Mouse (Mus musculus) CH12.LX (cell line): ENCODE results near the gene Gpr176. TPM values are rescaled to one million over a fixed set of nuclear protein-coding genes. Genes with fewer than 3 reads are reported as not detected.

Experiments used
- DNase-seq: peaks from one replicate; pipeline ENCODE4 v3.0.0-alpha.2; 2013; ENCODE audit errors: extremely low read depth
- H3K27ac ChIP-seq: 2 replicates; pipeline ENCODE4 v1.5.1; 2012; ENCODE audit warnings: low read depth, mild to moderate bottlenecking, control low read depth, moderate library complexity; ENCODE audit not compliant: insufficient read depth
- H3K27me3 ChIP-seq: replicated peaks from 2 replicates; pipeline ENCODE3; 2012; ENCODE audit warnings: inconsistent platforms
- H3K36me3 ChIP-seq, 2 experiments: replicated peaks in 1 of 2; 2 replicates each; pipeline versions ENCODE3 to v1.6.1; 2012; ENCODE audit warnings: inconsistent platforms in 1 of 2, low read length in 1 of 2, mild to moderate bottlenecking in 1 of 2, mixed read lengths in 1 of 2, moderate library complexity in 1 of 2; ENCODE audit not compliant: control insufficient read depth in 1 of 2, insufficient read depth in 1 of 2
- H3K4me1 ChIP-seq, 2 experiments: 2 replicates each; pipeline ENCODE4 v1.6.1; 2012; ENCODE audit warnings: inconsistent platforms in 1 of 2, moderate library complexity in 1 of 2; ENCODE audit not compliant: insufficient read depth in 2 of 2, control insufficient read depth in 1 of 2
- H3K4me2 ChIP-seq: 2 replicates; pipeline ENCODE4 v1.6.1; 2012; ENCODE audit warnings: low read depth, mild to moderate bottlenecking, control low read depth; ENCODE audit not compliant: poor library complexity, insufficient read depth, severe bottlenecking
- H3K4me3 ChIP-seq, 3 experiments: fragments of 150-350 bp in 1 of 3; sonication (generic) in 1 of 3; replicated peaks in 1 of 3; 2 replicates each; pipeline versions ENCODE3 to v1.5.1; 2011 to 2012; ENCODE audit warnings: low read depth in 2 of 3, low read length in 2 of 3, mild to moderate bottlenecking in 2 of 3, moderate library complexity in 2 of 3, control low read depth in 1 of 3, improper control_type of control experiment in 1 of 3, inconsistent platforms in 1 of 3, mixed read lengths in 1 of 3; ENCODE audit not compliant: poor library complexity in 1 of 3
- H3K79me2 ChIP-seq: replicated peaks from 2 replicates; pipeline ENCODE4 v1.6.1; 2012; ENCODE audit warnings: mild to moderate bottlenecking, moderate library complexity; ENCODE audit not compliant: control insufficient read depth, poor library complexity, insufficient read depth, severe bottlenecking; ENCODE audit errors: extremely low read depth
- H3K9ac ChIP-seq: 2 replicates; pipeline ENCODE4 v1.6.1; 2012; ENCODE audit warnings: low read depth, mild to moderate bottlenecking, control low read depth, moderate library complexity; ENCODE audit not compliant: insufficient read depth
- H3K9me3 ChIP-seq: replicated peaks from 2 replicates; pipeline ENCODE3; 2012; ENCODE audit warnings: low read length, inconsistent platforms, mixed read lengths
- BHLHE40 ChIP-seq: IDR thresholded peaks from 2 replicates; pipeline ENCODE4 v1.6.1; 2011; ENCODE audit warnings: mild to moderate bottlenecking, low read depth, low read length, improper control_type of control experiment
- E2F4 ChIP-seq: IDR thresholded peaks from 2 replicates; pipeline ENCODE4 v1.6.1; 2011; ENCODE audit warnings: low read depth, low read length, improper control_type of control experiment; ENCODE audit not compliant: insufficient replicate concordance
- EP300 ChIP-seq: IDR thresholded peaks from 2 replicates; pipeline ENCODE4 v1.6.1; 2011; ENCODE audit warnings: low read length, improper control_type of control experiment
- GABPA ChIP-seq: IDR thresholded peaks from 2 replicates; pipeline ENCODE4 v1.6.1; 2012; ENCODE audit warnings: low read depth, low read length, improper control_type of control experiment, inconsistent platforms; ENCODE audit not compliant: insufficient replicate concordance
- HCFC1 ChIP-seq: IDR thresholded peaks from 2 replicates; pipeline ENCODE4 v1.6.1; 2012; ENCODE audit warnings: low read depth, mild to moderate bottlenecking, inconsistent platforms, low read length, improper control_type of control experiment
- IRF4 ChIP-seq: IDR thresholded peaks from 2 replicates; pipeline ENCODE4 v1.6.1; 2014; ENCODE audit warnings: low read depth, mild to moderate bottlenecking, inconsistent platforms, low read length, improper control_type of control experiment
- KAT2A ChIP-seq: IDR thresholded peaks from 2 replicates; pipeline ENCODE4 v1.6.1; 2012; ENCODE audit warnings: low read length, improper control_type of control experiment, inconsistent platforms; ENCODE audit not compliant: insufficient replicate concordance
- MAFK ChIP-seq: IDR thresholded peaks from 2 replicates; pipeline ENCODE4 v1.6.1; 2011; ENCODE audit warnings: low read length, improper control_type of control experiment; ENCODE audit not compliant: insufficient replicate concordance
- MAX ChIP-seq: IDR thresholded peaks from 2 replicates; pipeline ENCODE4 v1.6.1; 2011; ENCODE audit warnings: low read length, improper control_type of control experiment
- MAZ ChIP-seq: IDR thresholded peaks from 2 replicates; pipeline ENCODE4 v1.6.1; 2012; ENCODE audit warnings: low read depth, mild to moderate bottlenecking, inconsistent platforms, low read length, improper control_type of control experiment, moderate library complexity
- MYC ChIP-seq: IDR thresholded peaks from 2 replicates; pipeline ENCODE4 v1.6.1; 2011; ENCODE audit warnings: low read depth, mild to moderate bottlenecking, improper control_type of control experiment, low read length
- NRF1 ChIP-seq: IDR thresholded peaks from 2 replicates; pipeline ENCODE4 v1.6.1; 2014; ENCODE audit warnings: low read depth, mild to moderate bottlenecking, inconsistent platforms, low read length, improper control_type of control experiment, moderate library complexity
- PAX5 ChIP-seq: IDR thresholded peaks from 2 replicates; pipeline ENCODE4 v1.6.1; 2012; ENCODE audit warnings: low read length, inconsistent platforms, mixed read lengths
- POLR2AphosphoS2 ChIP-seq: IDR thresholded peaks from 2 replicates; pipeline ENCODE4 v1.6.1; 2011; ENCODE audit warnings: low read depth, low read length, improper control_type of control experiment
- RAD21 ChIP-seq: IDR thresholded peaks from 2 replicates; pipeline ENCODE4 v1.6.1; 2011; ENCODE audit warnings: low read depth, mild to moderate bottlenecking, low read length, improper control_type of control experiment, moderate library complexity
- RCOR1 ChIP-seq: conservative IDR thresholded peaks from 2 replicates; pipeline ENCODE4 v1.6.1; 2012; ENCODE audit warnings: low read depth, mild to moderate bottlenecking, inconsistent platforms, low read length, improper control_type of control experiment
- SIN3A ChIP-seq: IDR thresholded peaks from 2 replicates; pipeline ENCODE4 v1.6.1; 2012; ENCODE audit warnings: low read length, improper control_type of control experiment, inconsistent platforms
- SMC3 ChIP-seq: IDR thresholded peaks from 2 replicates; pipeline ENCODE4 v1.6.1; 2011; ENCODE audit warnings: low read depth, low read length, improper control_type of control experiment
- TBP ChIP-seq: conservative IDR thresholded peaks from 2 replicates; pipeline ENCODE4 v1.6.1; 2011; ENCODE audit warnings: low read depth, low read length, improper control_type of control experiment
- TCF12 ChIP-seq: IDR thresholded peaks from 2 replicates; pipeline ENCODE4 v1.6.1; 2014; ENCODE audit warnings: low read depth, mild to moderate bottlenecking, inconsistent platforms, low read length, improper control_type of control experiment
- UBTF ChIP-seq: IDR thresholded peaks from 2 replicates; pipeline ENCODE4 v1.6.1; 2012; ENCODE audit warnings: low read depth, mild to moderate bottlenecking, inconsistent platforms, low read length, improper control_type of control experiment, moderate library complexity
- USF1 ChIP-seq: IDR thresholded peaks from 2 replicates; pipeline ENCODE4 v1.6.1; 2014; ENCODE audit warnings: low read depth, mild to moderate bottlenecking, inconsistent platforms, low read length, improper control_type of control experiment
- ZKSCAN1 ChIP-seq: IDR thresholded peaks from 2 replicates; pipeline ENCODE4 v1.6.1; 2012; ENCODE audit warnings: low read depth, inconsistent platforms, low read length, improper control_type of control experiment, borderline replicate concordance
- ZMIZ1 ChIP-seq: IDR thresholded peaks from 2 replicates; pipeline ENCODE4 v1.6.1; 2012; ENCODE audit warnings: low read depth, mild to moderate bottlenecking, inconsistent platforms, low read length, improper control_type of control experiment
- dilution Hi-C: fragments of 300-500 bp; cut with MboI; formaldehyde crosslinking; loops from 2 replicates; pipeline ENCODE4 v1.14.3; 2020; ENCODE audit warnings: low sequenced_read_pairs; ENCODE audit not compliant: extremely low pct_unique_long_range_greater_than_20kb, extremely low pct_ligation_motif_present
- in situ Hi-C: fragments of 300-500 bp; cut with MboI; formaldehyde crosslinking; loops from 3 replicates; pipeline ENCODE4 v1.14.3; 2019; ENCODE audit warnings: low sequenced_read_pairs, low pct_ligation_motif_present, low pct_unique_long_range_greater_than_20kb, mixed read lengths
- polyA plus RNA-seq: library from polyadenylated mRNA; unstranded; fragments of >175 nt; gene quantifications from 2 replicates; pipeline ENCODE4 v1.2.1, GENCODE M21; 2012; ENCODE audit warnings: low read depth; ENCODE audit not compliant: insufficient read length
- total RNA-seq, 2 experiments: library from RNA; depleted of rRNA; stranded (reverse); fragments of 300-350 nt in 1 of 2; fragments of >200 nt in 1 of 2; gene quantifications; 2 replicates each; pipeline ENCODE4 v1.2.3; 2012 to 2014

Gpr176 gene
- total and polyA plus RNA-seq, 3 experiments = not detected

DNA sequence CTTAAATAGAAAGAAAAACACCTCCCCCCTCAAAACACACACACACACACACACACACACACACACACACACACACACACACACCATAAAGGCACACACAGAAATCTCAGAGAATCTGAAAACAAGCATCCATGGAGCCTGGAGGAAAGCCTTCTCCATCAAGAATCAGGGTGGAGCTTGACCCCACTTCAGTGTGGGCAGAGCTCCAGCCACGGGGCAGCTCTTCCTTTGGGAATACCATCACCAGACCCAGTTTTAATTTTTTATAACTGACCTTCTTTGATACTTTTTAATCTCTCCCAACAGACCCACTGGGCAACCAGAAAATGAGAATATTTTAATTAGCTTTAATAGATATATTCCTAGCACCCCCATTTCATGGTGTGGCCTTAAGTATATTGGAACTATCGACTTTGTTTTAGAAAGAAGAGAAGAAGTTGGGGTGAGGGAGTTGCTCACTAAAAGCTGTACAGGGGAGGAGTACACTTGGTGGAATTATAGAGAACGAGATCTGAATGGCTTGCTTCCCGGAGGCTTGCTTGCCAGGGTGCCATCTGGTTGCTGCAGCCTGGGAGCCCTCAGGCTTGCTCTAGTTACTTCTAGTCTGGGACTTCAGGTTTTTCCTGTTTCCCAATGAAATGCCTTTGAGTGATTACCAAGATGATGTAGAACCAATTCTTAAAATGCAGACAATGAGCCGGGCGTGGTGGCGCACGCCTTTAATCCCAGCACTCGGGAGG lies 84.7 kb downstream of the Gpr176 start:
- H3K36me3 ChIP-seq = no peaks in the 10 kb centered on the region
- no peak overlapping the region for H3K27ac ChIP-seq
- TF ChIP-seq TBP (no peak), NRF1 (no peak), KAT2A (no peak), TCF12 (no peak), IRF4 (no peak), BHLHE40 (no peak), RCOR1 (no peak), RAD21 (no peak), USF1 (no peak), E2F4 (no peak), SIN3A (no peak)
- no peaks in the 10 kb centered on the region for H3K4me1 ChIP-seq
- H3K9ac ChIP-seq = no peak overlapping the region
- H3K4me3 ChIP-seq = no peak overlapping the region
- dilution Hi-C loops = no loop called here
- in situ Hi-C loops = no loop called here
- DNase-seq = no peak
- H3K27me3 ChIP-seq = no peaks in the 10 kb centered on the region
- no peaks in the 10 kb centered on the region for H3K79me2 ChIP-seq
- H3K9me3 ChIP-seq = no peaks in the 10 kb centered on the region
- H3K4me2 ChIP-seq = no peak overlapping the region

- no peak for DNase-seq
- in situ Hi-C loops (no loop called here), dilution Hi-C loops (no loop called here)
- H3K36me3 ChIP-seq = no peaks in the 10 kb centered on the region
- no peak overlapping the region for H3K4me2 ChIP-seq
- H3K9me3 ChIP-seq = no peaks in the 10 kb centered on the region
- H3K4me3 ChIP-seq = no peak overlapping the region
- no peak overlapping the region for H3K9ac ChIP-seq
- no peaks in the 10 kb centered on the region for H3K79me2 ChIP-seq
- H3K27me3 ChIP-seq = no peaks in the 10 kb centered on the region
- H3K27ac ChIP-seq = no peak overlapping the region
- no peaks in the 10 kb centered on the region for H3K4me1 ChIP-seq
- no peak for TF ChIP-seq SMC3
- TF ChIP-seq ZKSCAN1 = no peak
- no peak for TF ChIP-seq ZMIZ1
Observed at GRCm38 (mm10) chr2:118287678-118288077, 85.5 kb downstream of the Gpr176 start.

DNA sequence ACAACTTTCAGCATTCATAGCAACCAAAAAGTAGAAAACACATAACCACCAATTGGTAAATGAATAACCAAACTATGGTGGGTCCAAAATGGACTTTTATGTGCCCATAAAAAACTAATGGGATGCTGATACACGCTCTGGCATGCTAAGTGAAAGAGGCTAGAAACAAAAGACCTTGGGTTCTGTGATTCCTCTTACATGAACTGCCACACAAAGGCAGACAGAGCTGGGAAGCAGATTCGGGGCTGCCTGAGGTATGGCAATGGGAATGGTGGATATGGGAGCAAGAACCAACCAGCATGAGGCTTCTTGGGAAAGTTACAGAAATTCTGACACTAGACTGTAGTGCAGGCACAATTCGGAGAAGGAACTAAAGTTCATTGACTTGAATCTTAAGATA lies 90.8 kb downstream of the Gpr176 start:
- no peaks in the 10 kb centered on the region for H3K4me1 ChIP-seq
- no peaks in the 10 kb centered on the region for H3K36me3 ChIP-seq
- dilution Hi-C loops (no loop called here), in situ Hi-C loops (no loop called here)
- no peak overlapping the region for H3K4me2 ChIP-seq
- no peak overlapping the region for H3K4me3 ChIP-seq
- no peak overlapping the region for H3K9ac ChIP-seq
- no peaks in the 10 kb centered on the region for H3K79me2 ChIP-seq
- H3K9me3 ChIP-seq = no peaks in the 10 kb centered on the region
- DNase-seq = no peak
- H3K27me3 ChIP-seq = no peaks in the 10 kb centered on the region
- no peak overlapping the region for H3K27ac ChIP-seq
- no peak for TF ChIP-seq MAZ
- TF ChIP-seq UBTF = no peak
- no peak for TF ChIP-seq GABPA
- TF ChIP-seq RAD21 = no peak
- no peak for TF ChIP-seq MAX
- no peak for TF ChIP-seq MAFK
- TF ChIP-seq E2F4 = no peak
- TF ChIP-seq POLR2AphosphoS2 = no peak
- TF ChIP-seq ZKSCAN1 = no peak
- TF ChIP-seq USF1 = no peak
- TF ChIP-seq EP300 = no peak
- TF ChIP-seq IRF4 = no peak
- TF ChIP-seq KAT2A = no peak
- TF ChIP-seq RCOR1 = no peak
- no peak for TF ChIP-seq SIN3A
- no peak for TF ChIP-seq NRF1
- no peak for TF ChIP-seq PAX5
- no peak for TF ChIP-seq MYC
- no peak for TF ChIP-seq HCFC1
